Comparison of ENCODE assay signal across 11 mouse cellular contexts in genomic region chrX:159828135-159828534, GRCm38 (mm10).
DNase-seq lines count a peak whose midpoint lies in the region; ATAC-seq and TF ChIP-seq lines count a peak whose summit lies in the region.
"Had no signal": no experiment of that assay in that cellular context is flagged by ENCODE, and none has a peak within 500 bp of the region (broad histone marks: within the 10 kb centered on the region; RNA-seq: fewer than 3 reads in every experiment).

No protein-coding gene starts in this region.

- TF ChIP-seq CTCF in hindbrain, postnatal 0 days (IDR thresholded peaks at IDR 0.05; ENCODE audit: low read depth) = no peak

- H3K27me3 ChIP-seq in hindbrain, postnatal 0 days (ENCODE audit: insufficient read depth, low read length) = no peaks in the 10 kb centered on the region
- peaks cover 60% of the 10 kb centered on the region for H3K27me3 ChIP-seq in hindbrain, embryonic 10.5 days (ENCODE audit: insufficient read depth, poor library complexity, severe bottlenecking)
- H3K27me3 ChIP-seq in neural tube, embryonic 13.5 days = peaks cover 37% of the 10 kb centered on the region; the same call in 1 of the 2 replicates
- peaks cover 8% of the 10 kb centered on the region; the same call in 1 of the 2 replicates for H3K27me3 ChIP-seq in neural tube, embryonic 15.5 days (replicated peaks)
- peaks cover 4% of the 10 kb centered on the region; the same call in 1 of the 2 replicates for H3K27me3 ChIP-seq in liver, embryonic 11.5 days (replicated peaks; ENCODE audit: control insufficient read depth, insufficient read depth, low read length)

- 51% methylated on average over 5 of the region's 5 CpGs for WGBS in hindbrain, postnatal 0 days
- WGBS in hindbrain, embryonic 10.5 days = 83% methylated on average over 5 of the region's 5 CpGs
- WGBS in neural tube, embryonic 13.5 days = 73% methylated on average over 5 of the region's 5 CpGs
- 71% methylated on average over 5 of the region's 5 CpGs for WGBS in neural tube, embryonic 15.5 days
- WGBS in liver, embryonic 11.5 days = 92% methylated on average over 5 of the region's 5 CpGs

- no peaks in the 10 kb centered on the region for H3K4me1 ChIP-seq in hindbrain, postnatal 0 days (ENCODE audit: insufficient read depth, low read length)
- H3K4me1 ChIP-seq in hindbrain, embryonic 10.5 days (replicated peaks) = 0 out of 2 replicates have a peak, but pooled peaks cover 2% of the 10 kb centered on the region
- peaks cover 14% of the 10 kb centered on the region; the same call in 1 of the 2 replicates for H3K4me1 ChIP-seq in neural tube, embryonic 13.5 days (replicated peaks)
- H3K4me1 ChIP-seq in neural tube, embryonic 15.5 days = peaks cover 4% of the 10 kb centered on the region; the same call in 1 of the 2 replicates
- no peaks in the 10 kb centered on the region for H3K4me1 ChIP-seq in liver, embryonic 11.5 days (replicated peaks; ENCODE audit: control insufficient read depth, insufficient read depth, low read length)

- no peaks in the 10 kb centered on the region for H3K36me3 ChIP-seq in hindbrain, postnatal 0 days (ENCODE audit: insufficient read depth, low read length)
- no peaks in the 10 kb centered on the region for H3K36me3 ChIP-seq in hindbrain, embryonic 10.5 days
- H3K36me3 ChIP-seq in neural tube, embryonic 13.5 days = no peaks in the 10 kb centered on the region
- no peaks in the 10 kb centered on the region for H3K36me3 ChIP-seq in neural tube, embryonic 15.5 days
- no peaks in the 10 kb centered on the region for H3K36me3 ChIP-seq in liver, embryonic 11.5 days (ENCODE audit: control insufficient read depth, insufficient read depth, low read length)

- H3K4me3 ChIP-seq in hindbrain, postnatal 0 days (ENCODE audit: low read length) = no peak overlapping the region
- no peak overlapping the region for H3K4me3 ChIP-seq in hindbrain, embryonic 10.5 days
- H3K4me3 ChIP-seq in neural tube, embryonic 13.5 days = no peak overlapping the region
- no peak overlapping the region for H3K4me3 ChIP-seq in neural tube, embryonic 15.5 days (replicated peaks)
- H3K4me3 ChIP-seq in liver, embryonic 11.5 days (ENCODE audit: low read depth, low read length) = no peak overlapping the region
- H3K4me3 ChIP-seq: erythroblast, embryonic 14.5 days had no signal

- DNase-seq in hindbrain, postnatal 0 days (ENCODE audit: low spot score) = peak; percentile 30
- no peak for DNase-seq in hindbrain, embryonic 10.5 days (ENCODE audit: low spot score)
- peak; percentile 67 for DNase-seq in induced T-regulatory cell, adult 2 months (ENCODE audit: low read depth)
- no peak for DNase-seq in liver, embryonic 11.5 days (ENCODE audit: low spot score)
- DNase-seq: cerebellum, postnatal 36 days; kidney, adult 18-20 months had no signal

- no peak overlapping the region for H3K9ac ChIP-seq in hindbrain, postnatal 0 days (replicated peaks; ENCODE audit: low read length)
- H3K9ac ChIP-seq in neural tube, embryonic 13.5 days = no peak overlapping the region
- H3K9ac ChIP-seq in neural tube, embryonic 15.5 days (replicated peaks) = no peak overlapping the region
- no peak overlapping the region for H3K9ac ChIP-seq in liver, embryonic 11.5 days (ENCODE audit: low read depth, low read length)

- H3K27ac ChIP-seq in hindbrain, postnatal 0 days = no peak overlapping the region
- H3K27ac ChIP-seq in hindbrain, embryonic 10.5 days = no peak overlapping the region
- H3K27ac ChIP-seq in neural tube, embryonic 13.5 days (replicated peaks) = no peak overlapping the region
- no peak overlapping the region for H3K27ac ChIP-seq in neural tube, embryonic 15.5 days (replicated peaks)
- no peak overlapping the region for H3K27ac ChIP-seq in liver, embryonic 11.5 days (ENCODE audit: low read depth, low read length)

- no peak overlapping the region for H3K4me2 ChIP-seq in hindbrain, postnatal 0 days (ENCODE audit: low read depth, low read length)
- H3K4me2 ChIP-seq in neural tube, embryonic 13.5 days = no peak overlapping the region
- H3K4me2 ChIP-seq in neural tube, embryonic 15.5 days = no peak overlapping the region
- H3K4me2 ChIP-seq in liver, embryonic 11.5 days = no peak overlapping the region

- H3K9me3 ChIP-seq in hindbrain, postnatal 0 days (ENCODE audit: low read length) = no peaks in the 10 kb centered on the region
- no peaks in the 10 kb centered on the region for H3K9me3 ChIP-seq in hindbrain, embryonic 10.5 days
- H3K9me3 ChIP-seq in neural tube, embryonic 13.5 days = no peaks in the 10 kb centered on the region
- no peaks in the 10 kb centered on the region for H3K9me3 ChIP-seq in neural tube, embryonic 15.5 days (replicated peaks)
- no peaks in the 10 kb centered on the region for H3K9me3 ChIP-seq in liver, embryonic 11.5 days (ENCODE audit: control insufficient read depth, low read length)

- ATAC-seq in hindbrain, postnatal 0 days = no peak
- peak; percentile 23; the same call in 1 of the 2 replicates for ATAC-seq in neural tube, embryonic 13.5 days (ENCODE audit: low read depth)
- no peak for ATAC-seq in neural tube, embryonic 15.5 days (ENCODE audit: low FRiP score)
- ATAC-seq in activated CD4-positive, CD25-positive, alpha-beta regulatory T cell, adult 4 months = peak; percentile 76
- no peak for ATAC-seq in liver, embryonic 11.5 days (replicated peaks; ENCODE audit: low FRiP score)
- ATAC-seq: Patski had no signal

Comparison
In these comparisons a context has a peak if more than half of its experiments do, and no peak if none do; other contexts are left out.
1. ATAC-seq: peak in neural tube, embryonic 13.5 days (single experiment) and activated CD4-positive, CD25-positive, alpha-beta regulatory T cell, adult 4 months (single experiment); none in hindbrain, postnatal 0 days (single experiment), neural tube, embryonic 15.5 days (single experiment) and liver, embryonic 11.5 days (single experiment).
2. DNase-seq: peak in hindbrain, postnatal 0 days (single experiment) and induced T-regulatory cell, adult 2 months (single experiment); none in hindbrain, embryonic 10.5 days (single experiment) and liver, embryonic 11.5 days (single experiment).